In genomic region chr7:123467961-123468360, GRCm38 (mm10) we compare ENCODE assay signal across 22 mouse cellular contexts. TPM values are rescaled to one million over a fixed set of nuclear protein-coding genes. Genes with fewer than 3 reads are reported as not detected.
DNase-seq lines count a peak whose midpoint lies in the region; ATAC-seq lines count a peak whose summit lies in the region.
"Had no signal": no experiment of that assay in that cellular context is flagged by ENCODE, and none has a peak within 500 bp of the region (broad histone marks: within the 10 kb centered on the region; RNA-seq: fewer than 3 reads in every experiment).

No protein-coding gene starts in this region.

- H3K27ac ChIP-seq in intestine, embryonic 14.5 days (ENCODE audit: low read depth) = no peak overlapping the region
- no peak overlapping the region for H3K27ac ChIP-seq in intestine, embryonic 16.5 days (ENCODE audit: low read length)
- H3K27ac ChIP-seq in forebrain, embryonic 13.5 days = no peak overlapping the region
- H3K27ac ChIP-seq: embryonic facial prominence, embryonic 12.5 days; heart, embryonic 15.5 days; hindbrain, embryonic 13.5 days; hindbrain, postnatal 0 days; intestine, embryonic 15.5 days; kidney, embryonic 15.5 days had no signal

- H3K27me3 ChIP-seq in intestine, embryonic 14.5 days (replicated peaks; ENCODE audit: control insufficient read depth, insufficient read depth, low read length) = no peaks in the 10 kb centered on the region
- H3K27me3 ChIP-seq in intestine, embryonic 16.5 days (replicated peaks; ENCODE audit: control insufficient read depth, insufficient read depth, low read length) = no peaks in the 10 kb centered on the region
- H3K27me3 ChIP-seq in forebrain, embryonic 13.5 days = no peaks in the 10 kb centered on the region
- H3K27me3 ChIP-seq: embryonic facial prominence, embryonic 12.5 days; hindbrain, embryonic 13.5 days; intestine, embryonic 15.5 days had no signal

- WGBS in intestine, embryonic 14.5 days = 86% methylated on average over 1 of the region's 1 CpGs
- 84% methylated on average over 1 of the region's 1 CpGs for WGBS in intestine, embryonic 16.5 days
- WGBS in forebrain, embryonic 13.5 days = 97% methylated on average over 1 of the region's 1 CpGs

- no peak for DNase-seq in cerebellum, adult 11 months
- peak; percentile 20 for DNase-seq in intestine, embryonic 14.5 days (ENCODE audit: low spot score)
- DNase-seq in cerebellum, adult 9-10 months = peak; percentile 66
- DNase-seq in cerebellum, postnatal 25 days = peak; percentile 60 to 71
- DNase-seq in retina, embryonic 14.5 days (ENCODE audit: low spot score) = no peak
- DNase-seq: adrenal gland, postnatal 14 days; B cell, adult 2 months; forebrain, postnatal 0 days; gastrocnemius, postnatal 14 days; heart, postnatal 14 days; kidney, adult 2 months had no signal

- no peaks in the 10 kb centered on the region for H3K4me1 ChIP-seq in intestine, embryonic 14.5 days (replicated peaks; ENCODE audit: control insufficient read depth, insufficient read depth, low read length)
- H3K4me1 ChIP-seq in intestine, embryonic 16.5 days (ENCODE audit: control insufficient read depth, insufficient read depth, low read length) = no peaks in the 10 kb centered on the region
- no peaks in the 10 kb centered on the region for H3K4me1 ChIP-seq in forebrain, embryonic 13.5 days
- H3K4me1 ChIP-seq: embryonic facial prominence, embryonic 12.5 days; hindbrain, embryonic 13.5 days; intestine, embryonic 15.5 days; kidney, embryonic 15.5 days had no signal

- no peak overlapping the region for H3K4me2 ChIP-seq in intestine, embryonic 14.5 days (ENCODE audit: low read length)
- no peak overlapping the region for H3K4me2 ChIP-seq in intestine, embryonic 16.5 days (ENCODE audit: low read depth, low read length)
- no peak overlapping the region for H3K4me2 ChIP-seq in forebrain, embryonic 13.5 days
- H3K4me2 ChIP-seq: embryonic facial prominence, embryonic 12.5 days; heart, embryonic 15.5 days; hindbrain, embryonic 13.5 days; intestine, embryonic 15.5 days; kidney, embryonic 15.5 days had no signal

- H3K36me3 ChIP-seq in intestine, embryonic 14.5 days (ENCODE audit: control insufficient read depth, insufficient read depth, low read length) = no peaks in the 10 kb centered on the region
- no peaks in the 10 kb centered on the region for H3K36me3 ChIP-seq in intestine, embryonic 16.5 days (ENCODE audit: control insufficient read depth, insufficient read depth, low read length)
- H3K36me3 ChIP-seq in forebrain, embryonic 13.5 days (ENCODE audit: poor library complexity, severe bottlenecking) = no peaks in the 10 kb centered on the region
- H3K36me3 ChIP-seq: embryonic facial prominence, embryonic 12.5 days; G1E; heart, embryonic 15.5 days; hindbrain, embryonic 13.5 days; intestine, embryonic 15.5 days; kidney, embryonic 15.5 days had no signal

- H3K4me3 ChIP-seq in intestine, embryonic 14.5 days (ENCODE audit: low read depth, low read length) = no peak overlapping the region
- H3K4me3 ChIP-seq in intestine, embryonic 16.5 days (ENCODE audit: low read length) = no peak overlapping the region
- H3K4me3 ChIP-seq in forebrain, embryonic 13.5 days = no peak overlapping the region
- H3K4me3 ChIP-seq: embryonic facial prominence, embryonic 12.5 days; heart, embryonic 15.5 days; hindbrain, embryonic 13.5 days; intestine, embryonic 15.5 days; kidney, embryonic 15.5 days had no signal

- H3K9ac ChIP-seq in intestine, embryonic 14.5 days (ENCODE audit: low read length) = no peak overlapping the region
- no peak overlapping the region for H3K9ac ChIP-seq in intestine, embryonic 16.5 days (ENCODE audit: low read depth, low read length)
- no peak overlapping the region for H3K9ac ChIP-seq in forebrain, embryonic 13.5 days
- H3K9ac ChIP-seq: embryonic facial prominence, embryonic 12.5 days; forebrain, postnatal 0 days; heart, embryonic 15.5 days; hindbrain, embryonic 13.5 days; intestine, embryonic 15.5 days; kidney, embryonic 15.5 days had no signal

- 0 out of 2 replicates have a peak, but pooled peaks have one; percentile 41 for ATAC-seq in cerebellum, adult (ENCODE audit: insufficient number of reproducible peaks, low FRiP score, low TSS enrichment)
- no peak for ATAC-seq in intestine, embryonic 14.5 days (replicated peaks; ENCODE audit: low FRiP score, low TSS enrichment, low read depth)
- no peak for ATAC-seq in intestine, embryonic 16.5 days
- ATAC-seq in forebrain, embryonic 13.5 days = no peak
- ATAC-seq: CD4-positive, CD25-positive, alpha-beta regulatory T cell, adult 4 months; forebrain, postnatal 0 days; hindbrain, postnatal 0 days; intestine, embryonic 15.5 days had no signal

- H3K9me3 ChIP-seq in intestine, embryonic 14.5 days (ENCODE audit: control insufficient read depth, low read length) = no peaks in the 10 kb centered on the region; the same call in 1 of the 2 replicates
- no peaks in the 10 kb centered on the region for H3K9me3 ChIP-seq in intestine, embryonic 16.5 days (ENCODE audit: control insufficient read depth, low read length)
- H3K9me3 ChIP-seq in forebrain, embryonic 13.5 days (replicated peaks) = peaks cover 8% of the 10 kb centered on the region
- H3K9me3 ChIP-seq: embryonic facial prominence, embryonic 12.5 days; G1E; heart, embryonic 15.5 days; hindbrain, embryonic 13.5 days; intestine, embryonic 15.5 days; kidney, embryonic 15.5 days had no signal

RNA-seq across cellular contexts. Expression of gene Aqp8, which starts 5.9 kb away (rescaled TPM):
- 1.1 TPM in 1 of 2 replicates, not detected in the other for polyA plus RNA-seq in intestine, embryonic 14.5 days (2014; fragmentation: Nextera tagmentation; extraction: Ambion mirVana)
- polyA plus RNA-seq in intestine, embryonic 16.5 days (2015; fragmentation: Nextera tagmentation; extraction: Ambion mirVana) = 33.2 and 42.2 TPM in 2 replicates
- not detected in 2 replicates for polyA plus RNA-seq in forebrain, embryonic 13.5 days (2015; fragmentation: Nextera tagmentation; extraction: Ambion mirVana)
- polyA plus RNA-seq: CD4-positive, CD25-positive, alpha-beta regulatory T cell, adult 4 months; forebrain, postnatal 0 days; hindbrain, embryonic 13.5 days had no signal

RNA-seq across cellular contexts. Expression of gene Zkscan2, which starts 32.3 kb away (rescaled TPM):
- polyA plus RNA-seq in intestine, embryonic 14.5 days (2014; fragmentation: Nextera tagmentation; extraction: Ambion mirVana) = 2.9 and 3.6 TPM in 2 replicates
- 1.1 TPM in 2 replicates for polyA plus RNA-seq in intestine, embryonic 16.5 days (2015; fragmentation: Nextera tagmentation; extraction: Ambion mirVana)
- 9.1 and 10.8 TPM in 2 replicates for polyA plus RNA-seq in forebrain, embryonic 13.5 days (2015; fragmentation: Nextera tagmentation; extraction: Ambion mirVana)
- polyA plus RNA-seq: G1E had no signal

Comparison
In these comparisons a context has a peak if more than half of its experiments do, and no peak if none do; other contexts are left out.
1. DNase-seq: peak in intestine, embryonic 14.5 days (single experiment), cerebellum, adult 9-10 months (single experiment) and cerebellum, postnatal 25 days (2 of 2); none in cerebellum, adult 11 months (single experiment) and retina, embryonic 14.5 days (single experiment).
2. RNA of gene Aqp8, which starts 5.9 kb away (polyA plus RNA-seq): 33.2 to 42.2 TPM in intestine, embryonic 16.5 days; 1.1 TPM in intestine, embryonic 14.5 days and not detected in forebrain, embryonic 13.5 days; every median in the first group is over 10 times any median in the second.